Mouse (Mus musculus) liver, adult 2 months (tissue): ENCODE measurements at regions not wholly inside any gene's neighbourhood (a gene's known extent, or its start where the extent isn't known, plus 50 kb on each side); places are given as distances from the start of the nearest gene placed in this dataset.

Experiments
- DNase-seq: peaks from one replicate; pipeline ENCODE4 v3.0.0-alpha.2; 2011; ENCODE audit warnings: low read depth, low spot score; ENCODE audit errors: extremely low read depth
- H3K27ac ChIP-seq: fragments of 200-500 bp; replicated peaks from 2 replicates; pipeline ENCODE4 v1.5.1; 2012; ENCODE audit warnings: low read depth, mild to moderate bottlenecking, control low read depth, inconsistent platforms, low read length; ENCODE audit not compliant: insufficient read depth
- H3K27me3 ChIP-seq: fragments of 200-500 bp; 2 replicates; pipeline ENCODE4 v1.6.1; 2012; ENCODE audit warnings: mild to moderate bottlenecking, moderate library complexity, low read length, inconsistent platforms; ENCODE audit not compliant: control insufficient read depth, insufficient read depth
- H3K36me3 ChIP-seq: fragments of 200-500 bp; 2 replicates; pipeline ENCODE4 v1.6.1; 2012; ENCODE audit warnings: low read length, inconsistent platforms; ENCODE audit not compliant: control insufficient read depth, insufficient read depth
- H3K4me1 ChIP-seq: fragments of 200-500 bp; 2 replicates; pipeline ENCODE4 v1.6.1; 2011; ENCODE audit warnings: low read length; ENCODE audit not compliant: control insufficient read depth, insufficient read depth
- H3K4me3 ChIP-seq: fragments of 200-500 bp; 2 replicates; pipeline ENCODE4 v1.5.1; 2011; ENCODE audit warnings: low read depth, mild to moderate bottlenecking, control low read depth, low read length, moderate library complexity; ENCODE audit not compliant: insufficient read depth
- H3K79me2 ChIP-seq: fragments of 200-500 bp; 2 replicates; pipeline ENCODE4 v1.6.1; 2012; ENCODE audit warnings: inconsistent platforms, mild to moderate bottlenecking, low read length, moderate library complexity; ENCODE audit not compliant: control insufficient read depth, insufficient read depth
- H3K9ac ChIP-seq: fragments of 200-500 bp; 2 replicates; pipeline ENCODE4 v1.6.1; 2012; ENCODE audit warnings: low read depth, mild to moderate bottlenecking, control low read depth, inconsistent platforms, low read length
- CTCF ChIP-seq: fragments of 200-500 bp; IDR thresholded peaks from 2 replicates; pipeline ENCODE4 v1.5.1; 2011; ENCODE audit warnings: low read depth, low read length, control low read depth
- POLR2A ChIP-seq: fragments of 200-500 bp; IDR thresholded peaks from 2 replicates; pipeline ENCODE4 v1.6.1; 2011; ENCODE audit warnings: low read length, control low read depth; ENCODE audit not compliant: insufficient read depth; ENCODE audit errors: extremely low read depth
- WGBS: fragments of 180-500 bp; shearing (Covaris S2); methylation state at CpG from one replicate; pipeline ENCODE4 v1.1.7; 2018; 5-methylcytosine and 5-hydroxymethylcytosine counted together

GRCm38 (mm10) chr19:26507986-26508385 lies 96.9 kb upstream of the Smarca2 start:
- no peak for TF ChIP-seq CTCF
- no peak for TF ChIP-seq POLR2A
- H3K4me1 ChIP-seq: no peaks in the 10 kb centered on the region
- no peak overlapping the region for H3K27ac ChIP-seq
- 83% methylated on average over 11 of the region's 11 CpGs for WGBS
- DNase-seq: no peak
- no peaks in the 10 kb centered on the region for H3K36me3 ChIP-seq
- no peaks in the 10 kb centered on the region for H3K27me3 ChIP-seq
- no peaks in the 10 kb centered on the region for H3K79me2 ChIP-seq
- H3K4me3 ChIP-seq: no peak overlapping the region
- H3K9ac ChIP-seq: no peak overlapping the region

- no peaks in the 10 kb centered on the region for H3K36me3 ChIP-seq
- H3K9ac ChIP-seq: no peak overlapping the region
- WGBS: 66% methylated on average over 7 of the region's 7 CpGs
- no peak overlapping the region for H3K4me3 ChIP-seq
- TF ChIP-seq CTCF: no peak
- TF ChIP-seq POLR2A: no peak
- no peaks in the 10 kb centered on the region for H3K27me3 ChIP-seq
- H3K79me2 ChIP-seq: no peaks in the 10 kb centered on the region
- H3K27ac ChIP-seq: no peak overlapping the region
- H3K4me1 ChIP-seq: no peaks in the 10 kb centered on the region
- DNase-seq: no peak
Measured at GRCm38 (mm10) chr19:26508616-26509015, 96.2 kb upstream of the Smarca2 start.

- 82% methylated on average over 2 of the region's 2 CpGs for WGBS
- TF ChIP-seq POLR2A (no peak), CTCF (no peak)
- DNase-seq: no peak
- Histone ChIP-seq H3K4me3 (no peak overlapping the region), H3K79me2 (no peaks in the 10 kb centered on the region), H3K9ac (no peak overlapping the region), H3K27me3 (no peaks in the 10 kb centered on the region), H3K27ac (no peak overlapping the region), H3K4me1 (no peaks in the 10 kb centered on the region), H3K36me3 (no peaks in the 10 kb centered on the region)
Measured at GRCm38 (mm10) chr19:26509240-26509639, 95.6 kb upstream of the Smarca2 start.

GRCm38 (mm10) chr19:26510185-26510584 lies 94.7 kb upstream of the Smarca2 start:
- Histone ChIP-seq H3K4me1 (no peaks in the 10 kb centered on the region), H3K9ac (no peak overlapping the region), H3K27me3 (no peaks in the 10 kb centered on the region), H3K79me2 (no peaks in the 10 kb centered on the region), H3K27ac (no peak overlapping the region), H3K36me3 (no peaks in the 10 kb centered on the region), H3K4me3 (no peak overlapping the region)
- WGBS: 79% methylated on average over 12 of the region's 12 CpGs
- no peak for TF ChIP-seq POLR2A
- no peak for TF ChIP-seq CTCF
- DNase-seq: no peak

- no peak overlapping the region for H3K4me3 ChIP-seq
- no peak overlapping the region for H3K9ac ChIP-seq
- no peaks in the 10 kb centered on the region for H3K79me2 ChIP-seq
- no peaks in the 10 kb centered on the region for H3K4me1 ChIP-seq
- DNase-seq: peak; percentile 20
- H3K36me3 ChIP-seq: no peaks in the 10 kb centered on the region
- H3K27ac ChIP-seq: no peak overlapping the region
- H3K27me3 ChIP-seq: no peaks in the 10 kb centered on the region
- whole genome bisulfite sequencing: 77% methylated on average over 3 of the region's 3 CpGs
- TF ChIP-seq POLR2A: no peak
- peak; percentile 36; the same call in 1 of the 2 replicates for TF ChIP-seq CTCF
Measured at GRCm38 (mm10) chr19:26510887-26511286, 94.0 kb upstream of the Smarca2 start.

- Histone ChIP-seq H3K9ac (no peak overlapping the region), H3K27me3 (no peaks in the 10 kb centered on the region), H3K4me1 (no peaks in the 10 kb centered on the region), H3K79me2 (no peaks in the 10 kb centered on the region), H3K4me3 (no peak overlapping the region), H3K36me3 (no peaks in the 10 kb centered on the region), H3K27ac (no peak overlapping the region)
- DNase-seq: no peak
- TF ChIP-seq POLR2A (no peak), CTCF (no peak)
- WGBS: 80% methylated on average over 6 of the region's 6 CpGs
Measured at GRCm38 (mm10) chr19:26511756-26512155, 93.1 kb upstream of the Smarca2 start.
